Comparison of ENCODE assay signal across 22 mouse cellular contexts in genomic region chr1:150409996-150410395, GRCm38 (mm10). TPM values are rescaled to one million over a fixed set of nuclear protein-coding genes. Genes with fewer than 3 reads are reported as not detected.
"Had no signal": no experiment of that assay in that cellular context is flagged by ENCODE, and none has a peak within 500 bp of the region (broad histone marks: within the 10 kb centered on the region; RNA-seq: fewer than 3 reads in every experiment).

No protein-coding gene starts in this region.

- H3K4me2 ChIP-seq: lung, embryonic 15.5 days; midbrain, embryonic 11.5 days; midbrain, embryonic 13.5 days; midbrain, embryonic 15.5 days; neural tube, embryonic 12.5 days had no signal

- H3K27ac ChIP-seq: lung, embryonic 15.5 days; macrophage; midbrain, embryonic 13.5 days; midbrain, embryonic 15.5 days; neural tube, embryonic 12.5 days had no signal

- H3K9ac ChIP-seq: liver, postnatal 0 days; lung, embryonic 15.5 days; midbrain, embryonic 13.5 days; midbrain, embryonic 15.5 days; neural tube, embryonic 12.5 days had no signal

- H3K9me3 ChIP-seq: lung, embryonic 15.5 days; megakaryocyte, embryonic 14.5 days; midbrain, embryonic 13.5 days; midbrain, embryonic 15.5 days; neural tube, embryonic 12.5 days had no signal

- H3K27me3 ChIP-seq: lung, embryonic 15.5 days; megakaryocyte, embryonic 14.5 days; midbrain, embryonic 13.5 days; midbrain, embryonic 15.5 days; neural tube, embryonic 12.5 days had no signal

- ATAC-seq: liver, postnatal 0 days; lung, postnatal 0 days; midbrain, embryonic 13.5 days; midbrain, embryonic 15.5 days had no signal

- H3K4me3 ChIP-seq: lung, embryonic 15.5 days; megakaryocyte, embryonic 14.5 days; midbrain, embryonic 13.5 days; midbrain, embryonic 15.5 days; neural tube, embryonic 12.5 days had no signal

- DNase-seq: liver, postnatal 0 days; lung, adult 2 months; lung, postnatal 14 days; lung, postnatal 36 days; retina, postnatal 1 day; right cerebral cortex, adult 18-20 months; right cerebral cortex, postnatal 25 days; right cerebral cortex, postnatal 4 days; spleen, adult 18-20 months; thymus, adult 18-20 months; thymus, postnatal 14 days; thymus, postnatal 36 days had no signal

- H3K4me1 ChIP-seq: lung, embryonic 15.5 days; megakaryocyte, embryonic 14.5 days; midbrain, embryonic 13.5 days; midbrain, embryonic 15.5 days; neural tube, embryonic 12.5 days had no signal

RNA-seq across cellular contexts. Expression of gene Prg4, which starts 56.0 kb away (rescaled TPM):
- total RNA-seq: megakaryocyte progenitor cell, adult 5-6 weeks had no signal
- polyA plus RNA-seq: macrophage; small intestine, adult 2 months had no signal
